Mouse (Mus musculus) liver, embryonic 14.5 days (tissue): Measurements from ENCODE around the gene Rbms3.

ENCODE experiments used
- CTCF ChIP-seq: IDR thresholded peaks from 2 replicates; pipeline ENCODE4 v1.5.1; 2016; ENCODE audit warnings: antibody characterized with exemption, low read depth, control low read depth
- EP300 ChIP-seq: IDR thresholded peaks from 2 replicates; pipeline ENCODE4 v1.6.1; 2016; ENCODE audit warnings: antibody characterized with exemption, low read depth

GRCm38 (mm10) chr9:117251521-117252368 lies 378.0 kb downstream of the Rbms3 start:
- TF ChIP-seq CTCF (no peak), EP300 (no peak)
